Mouse (Mus musculus) skeletal muscle tissue, postnatal 0 days (tissue): ENCODE results near the gene Hand2. TPM values are rescaled to one million over a fixed set of nuclear protein-coding genes. Genes with fewer than 3 reads are reported as not detected.

ENCODE experiments used
- polyA plus RNA-seq: library from polyadenylated mRNA; unstranded; fragments of >200 nt; fragmentation: Nextera tagmentation; extraction: Ambion mirVana; gene quantifications from 2 replicates; pipeline ENCODE4 v1.2.1, GENCODE M21; 2015

Gene Hand2
- polyA plus RNA-seq = 0.59 and 1.1 TPM in 2 replicates

GRCm38 (mm10) chr8:57320851-57321743 lies at the start of gene Hand2:
Hand2 (plus strand) TSS chr8:57320983.

Other genes with a start within 250 kb of the Hand2 start
- 1.0 and 1.4 TPM in 2 replicates for gene Scrg1, start 134.9 kb downstream of the Hand2 start, polyA plus RNA-seq
- gene Sap30, start 166.9 kb downstream of the Hand2 start, polyA plus RNA-seq = 24.1 and 28.3 TPM in 2 replicates
- gene Hmgb2, start 190.9 kb downstream of the Hand2 start, polyA plus RNA-seq = 104 and 124 TPM in 2 replicates